Mouse (Mus musculus): ENCODE measurements at regions not wholly inside any gene's neighbourhood (a gene's known extent, or its start where the extent isn't known, plus 50 kb on each side); places are given as distances from the start of the nearest gene placed in this dataset.

DNA sequence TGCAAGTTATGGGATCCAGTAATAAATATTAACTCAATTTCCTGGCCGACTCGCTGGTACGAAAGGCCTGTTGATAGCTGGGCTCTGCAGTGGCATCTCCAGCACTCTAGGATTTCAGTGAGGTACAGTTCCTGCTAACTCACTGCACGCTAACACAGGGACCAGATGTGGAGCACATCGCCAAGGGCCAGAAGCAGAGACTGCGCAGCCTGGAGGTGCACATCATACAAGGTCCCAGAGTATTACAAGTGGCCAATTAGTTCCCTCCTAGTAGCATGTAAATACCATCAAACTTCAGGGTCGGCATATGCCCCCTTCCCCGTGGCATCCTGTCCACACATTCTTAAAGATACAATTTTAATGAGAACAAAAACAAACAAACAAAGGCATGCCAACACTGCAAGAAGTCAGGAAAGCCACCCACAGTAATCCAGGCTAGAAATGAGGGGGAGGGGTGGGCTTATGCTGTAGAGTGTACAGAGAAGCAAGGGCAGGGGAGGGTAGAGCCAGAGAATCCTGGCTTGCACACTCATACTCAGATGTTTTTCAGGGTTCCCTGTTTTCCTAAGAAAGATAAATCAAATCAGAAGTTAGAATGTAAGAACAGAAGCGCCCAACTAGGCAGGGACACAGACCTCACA is 419.9 kb upstream of the Mctp2 start:
- DNase-seq (ENCODE audit: extremely low read depth, low read depth, low spot score) = no peak

DNA sequence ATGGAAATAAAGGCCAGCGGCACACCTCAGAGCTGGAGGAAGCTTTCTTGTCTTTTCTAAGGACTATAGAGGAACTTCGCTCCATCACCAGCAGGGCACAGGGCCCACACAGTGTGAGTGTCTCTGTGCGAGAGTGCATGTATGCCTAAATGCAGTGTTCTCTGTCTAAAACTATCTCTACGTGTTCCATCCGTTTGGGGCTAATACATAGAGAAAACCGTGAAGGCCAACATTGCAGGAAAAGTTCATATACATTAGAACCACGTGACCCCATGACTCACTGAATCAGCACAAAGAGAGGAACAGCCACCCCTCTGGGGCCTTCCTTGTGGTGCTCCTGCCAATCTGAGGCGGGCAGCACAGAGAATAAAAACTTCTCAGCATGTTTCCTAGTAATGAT is 431.4 kb upstream of the Mctp2 start:
- DNase-seq (ENCODE audit: extremely low read depth, low read depth, low spot score) = no peak

DNA sequence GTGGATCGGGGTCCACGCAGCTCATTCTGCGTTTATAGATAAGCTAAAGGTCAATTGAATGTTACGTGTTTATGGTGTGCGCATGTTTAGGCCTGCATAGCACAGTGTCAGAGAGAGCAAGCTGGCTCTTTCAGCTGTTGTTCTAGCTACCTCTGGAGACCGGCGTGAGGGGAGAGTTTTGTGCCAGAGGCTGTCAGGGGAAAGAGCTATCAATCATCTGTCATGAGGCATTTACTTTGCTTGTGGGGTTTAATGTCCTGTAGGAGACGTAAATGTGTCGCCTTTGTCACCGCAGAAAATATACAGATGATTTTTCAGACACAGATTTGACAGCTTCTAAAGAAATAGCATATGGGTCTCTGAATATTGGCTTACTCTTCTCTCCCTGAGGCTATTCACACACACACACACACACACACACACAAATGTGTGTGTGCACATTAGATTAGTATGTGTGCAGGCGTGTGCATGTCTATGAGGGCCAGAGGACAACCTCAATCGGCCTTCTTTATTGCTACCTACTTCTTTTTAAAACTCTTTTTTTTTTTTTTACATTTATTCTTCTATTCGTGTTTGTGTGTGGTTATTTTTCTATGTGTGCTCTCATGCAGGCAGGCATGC is 432.0 kb upstream of the Mctp2 start:
- DNase-seq (ENCODE audit: extremely low read depth, low read depth, low spot score) = no peak

DNA sequence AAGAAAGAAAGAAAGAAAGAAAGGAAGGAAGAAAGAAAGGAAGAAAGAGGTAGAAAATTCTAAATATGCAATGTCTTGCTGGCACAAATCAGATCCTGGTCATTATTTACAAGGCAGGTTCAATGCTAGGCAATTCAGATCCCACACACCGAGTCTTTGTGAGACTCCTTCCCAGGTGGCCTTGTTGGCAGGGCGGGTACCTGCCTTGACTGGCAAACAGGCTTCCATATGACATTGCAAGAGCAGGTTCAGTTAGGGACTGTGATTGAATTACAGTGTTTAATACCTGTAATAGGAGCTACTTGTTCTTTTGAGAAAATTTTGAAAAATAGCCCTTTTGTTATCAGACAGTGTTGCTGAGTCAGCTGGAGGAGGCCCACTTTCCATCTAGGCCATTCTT is 436.0 kb upstream of the Mctp2 start:
- no peak for DNase-seq (ENCODE audit: extremely low read depth, low read depth, low spot score)

DNA sequence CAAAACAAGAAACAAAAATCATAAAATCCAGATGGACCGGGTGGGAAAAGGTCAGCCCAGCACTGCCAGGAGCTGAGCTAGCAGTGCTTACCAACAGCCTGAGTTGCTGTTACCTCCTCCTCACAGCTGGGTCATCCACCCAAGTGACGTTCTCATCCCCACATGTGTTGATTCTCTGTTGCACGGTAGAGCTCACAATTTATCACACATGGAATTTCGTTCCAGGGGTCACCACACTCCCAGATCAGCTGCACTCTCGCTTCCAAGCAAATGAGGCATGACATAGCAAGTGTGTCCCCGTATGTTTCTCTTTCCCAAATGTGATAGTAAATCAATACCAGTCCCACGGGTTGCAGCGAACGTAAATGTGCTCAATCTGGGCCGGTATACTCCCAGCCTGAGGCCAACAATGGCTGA is 445.1 kb upstream of the Mctp2 start:
- DNase-seq (ENCODE audit: extremely low read depth, low read depth, low spot score) = no peak

DNA sequence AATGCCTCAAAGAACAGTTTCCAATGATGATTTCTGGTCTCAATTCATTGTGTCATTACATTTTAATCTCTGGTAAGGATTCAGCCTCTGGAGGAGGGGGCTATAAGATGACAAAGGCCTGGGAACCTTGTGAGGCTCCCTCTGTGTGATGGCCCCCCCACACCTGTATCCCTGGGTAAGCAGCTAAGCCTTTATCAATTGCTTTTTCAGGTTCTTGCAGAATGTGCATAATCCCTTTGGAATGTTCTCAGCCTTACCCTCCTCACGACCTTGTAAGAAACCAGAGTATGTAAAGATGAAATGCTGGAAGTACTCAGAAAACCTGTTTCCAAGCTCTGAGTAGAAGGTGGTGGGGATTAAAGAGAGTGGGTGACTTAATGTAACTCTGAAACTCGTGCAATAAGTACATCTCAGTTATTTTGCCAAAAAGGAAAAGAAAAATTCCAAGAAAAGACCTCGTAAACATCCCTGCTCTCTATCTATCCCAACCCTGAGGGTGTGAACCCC is 446.7 kb upstream of the Mctp2 start:
- DNase-seq (ENCODE audit: extremely low read depth, low read depth, low spot score) = no peak

DNA sequence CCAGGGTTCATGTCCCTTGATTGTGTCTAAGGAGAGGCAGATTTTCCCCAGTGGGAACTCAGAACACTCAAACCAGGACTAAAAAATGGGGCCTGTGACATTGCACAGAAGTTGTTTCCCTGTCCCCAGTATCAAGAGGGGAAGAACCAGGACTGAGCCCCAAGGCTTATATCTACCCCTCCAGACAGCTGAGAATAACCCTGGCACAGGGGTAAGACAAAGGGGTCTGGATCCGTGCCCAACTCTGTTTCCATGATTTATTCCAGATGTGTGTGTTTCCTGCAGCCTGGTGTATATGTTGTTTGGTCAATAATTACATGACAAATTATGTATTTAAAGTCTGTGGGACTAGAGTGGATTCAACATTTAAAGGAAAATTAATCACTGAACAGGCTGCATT is 456.3 kb upstream of the Mctp2 start:
- no peak for DNase-seq (ENCODE audit: extremely low read depth, low read depth, low spot score)

DNA sequence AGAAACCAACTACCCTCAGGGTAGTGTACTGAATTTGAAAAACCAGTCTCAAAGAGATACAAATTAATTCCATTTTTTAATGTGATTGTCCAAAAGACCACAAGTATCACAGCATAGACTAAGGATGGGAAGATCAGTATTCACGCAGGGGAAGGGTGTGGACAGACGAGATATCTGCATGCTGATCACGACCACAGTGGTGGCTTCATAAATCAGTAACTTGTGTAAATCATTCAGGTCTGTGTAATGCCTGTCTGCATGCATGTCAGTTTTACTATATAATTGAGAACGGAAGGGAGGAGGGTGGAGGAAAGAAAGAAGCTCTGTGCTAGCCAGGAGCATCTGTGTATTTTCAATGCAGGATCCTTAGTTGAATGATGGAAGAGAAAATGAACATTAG is 462.3 kb upstream of the Mctp2 start:
- DNase-seq (ENCODE audit: extremely low read depth, low read depth, low spot score) = no peak

DNA sequence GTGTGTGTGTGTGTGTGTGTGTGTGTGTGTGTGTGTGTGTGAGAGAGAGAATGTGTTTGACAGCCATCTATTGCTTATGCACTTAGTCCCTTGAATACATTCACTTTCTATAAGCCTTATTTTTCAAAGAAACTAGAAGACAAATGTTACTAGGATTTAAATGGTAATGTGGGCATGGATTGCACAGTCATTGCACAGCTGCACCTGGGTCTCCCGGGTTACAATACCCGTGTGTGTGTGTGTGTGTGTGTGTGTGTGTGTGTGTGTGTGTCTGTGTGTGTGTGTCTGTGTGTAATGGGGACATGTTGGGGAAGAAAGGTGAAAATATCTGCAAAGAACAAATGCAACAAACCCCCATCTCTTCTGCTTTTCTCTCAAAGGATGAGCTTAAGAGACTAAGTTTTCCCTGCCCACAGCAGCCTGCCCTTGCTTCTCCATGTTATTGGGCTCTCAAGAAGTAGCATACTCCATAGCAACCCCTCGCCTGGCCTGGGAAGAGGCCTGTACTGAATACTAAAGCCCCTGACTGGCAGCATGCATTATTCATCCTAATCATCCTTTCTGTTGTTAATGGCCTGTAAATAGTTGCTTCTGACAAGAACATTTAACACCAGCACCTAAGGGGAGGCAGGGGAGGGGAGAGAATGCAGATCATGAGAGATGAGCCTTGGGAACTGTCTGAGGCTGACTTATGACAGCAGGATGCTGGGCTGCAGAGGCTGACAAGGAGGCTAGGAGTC is 467.8 kb upstream of the Mctp2 start:
- DNase-seq (ENCODE audit: extremely low read depth, low read depth, low spot score) = no peak

DNA sequence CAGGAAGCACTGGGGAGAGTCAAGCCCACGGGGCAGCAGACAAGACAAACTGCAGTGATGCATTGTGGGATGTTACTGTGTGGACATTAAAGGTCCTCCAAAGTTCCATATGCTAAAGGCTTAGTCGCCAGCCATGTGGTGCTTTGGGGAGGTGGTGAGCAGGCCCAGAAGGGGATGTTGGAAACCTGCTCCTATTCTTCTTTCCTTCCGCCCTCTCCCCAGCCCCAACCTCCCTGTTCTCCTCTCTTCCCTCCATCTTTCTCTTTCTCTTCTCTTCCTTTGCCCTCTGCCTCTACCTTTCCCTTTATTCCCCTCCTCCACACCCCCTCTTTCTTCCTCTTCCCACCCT is 468.3 kb upstream of the Mctp2 start:
- no peak for DNase-seq (ENCODE audit: extremely low read depth, low read depth, low spot score)

DNA sequence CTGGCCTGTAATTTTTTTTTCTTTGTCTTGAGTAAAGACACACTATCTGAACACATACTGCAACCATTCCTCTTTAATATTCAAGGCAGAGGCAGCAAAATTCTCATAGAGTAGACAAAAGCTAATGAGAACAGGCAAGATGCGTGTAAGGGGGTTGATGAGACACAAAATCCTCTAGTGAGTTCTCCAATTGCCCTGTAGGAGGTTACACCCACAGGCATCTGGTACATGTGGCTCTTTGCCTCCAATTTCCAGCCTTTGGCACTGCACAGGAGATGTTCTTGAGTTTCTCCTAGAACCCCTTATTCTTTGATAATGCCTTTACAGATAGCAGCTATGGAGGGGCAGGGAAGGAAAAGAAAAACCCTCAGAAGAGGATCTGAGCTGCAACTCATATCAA is 480.9 kb upstream of the Mctp2 start:
- DNase-seq (ENCODE audit: extremely low read depth, low read depth, low spot score) = no peak

DNA sequence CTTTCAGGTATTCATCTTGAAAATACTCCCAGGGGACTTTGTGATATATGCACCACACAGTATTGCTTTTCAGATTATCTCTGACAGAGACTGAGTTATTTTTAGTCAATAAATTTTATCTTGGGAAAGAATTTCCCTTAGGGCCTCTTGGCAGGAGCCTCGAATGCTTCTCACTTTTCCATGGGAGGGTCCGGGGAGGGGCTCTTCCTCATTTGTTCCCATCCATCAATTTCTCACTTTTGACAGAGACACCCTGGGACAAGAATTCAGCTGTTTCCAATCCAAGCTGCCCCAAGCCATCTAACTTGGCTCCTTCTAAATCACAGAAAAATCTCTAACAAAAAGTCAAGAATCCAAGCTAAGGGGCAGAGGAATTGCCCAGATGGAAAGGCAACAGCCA is 481.9 kb upstream of the Mctp2 start:
- no peak for DNase-seq (ENCODE audit: extremely low read depth, low read depth, low spot score)

DNA sequence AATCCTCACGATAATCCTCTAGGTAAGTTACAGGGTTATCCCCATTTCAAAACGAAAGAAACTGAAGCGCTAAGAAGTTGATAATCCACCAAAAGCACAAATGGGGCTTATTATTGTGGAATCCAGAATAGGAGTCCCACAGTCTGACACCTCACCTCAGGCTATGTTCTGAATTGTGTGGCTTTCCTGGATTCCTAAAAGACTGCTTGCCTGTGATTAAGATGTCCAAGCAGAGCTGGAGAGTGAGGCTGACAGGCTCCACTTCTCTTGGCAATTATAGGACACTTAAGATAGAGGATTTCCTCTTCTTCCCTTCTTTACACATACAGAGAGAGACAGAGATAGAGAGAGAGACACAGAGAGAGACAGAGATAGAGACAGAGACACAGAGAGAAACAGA is 515.7 kb upstream of the Mctp2 start:
- DNase-seq (ENCODE audit: extremely low read depth, low read depth, low spot score) = no peak

DNA sequence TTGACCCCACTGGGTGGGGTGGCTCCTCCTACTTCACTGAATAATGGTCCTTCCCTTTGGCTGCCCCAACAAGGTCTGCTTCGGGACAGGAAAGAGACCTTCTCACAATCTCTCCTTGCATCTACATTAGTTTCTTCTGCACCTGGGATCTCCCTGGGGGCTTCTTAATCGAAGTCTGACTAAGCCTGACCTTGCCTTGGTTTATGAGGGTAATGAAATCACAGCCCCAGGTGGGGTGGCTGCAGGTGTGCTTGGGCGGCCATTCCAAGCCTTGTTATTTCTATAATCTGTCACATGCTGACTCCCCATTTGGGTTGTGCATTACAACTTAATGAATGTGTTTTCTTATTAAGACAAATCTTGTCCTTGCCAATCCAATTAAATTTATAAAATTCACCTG is 520.2 kb upstream of the Mctp2 start:
- DNase-seq (ENCODE audit: extremely low read depth, low read depth, low spot score) = no peak

DNA sequence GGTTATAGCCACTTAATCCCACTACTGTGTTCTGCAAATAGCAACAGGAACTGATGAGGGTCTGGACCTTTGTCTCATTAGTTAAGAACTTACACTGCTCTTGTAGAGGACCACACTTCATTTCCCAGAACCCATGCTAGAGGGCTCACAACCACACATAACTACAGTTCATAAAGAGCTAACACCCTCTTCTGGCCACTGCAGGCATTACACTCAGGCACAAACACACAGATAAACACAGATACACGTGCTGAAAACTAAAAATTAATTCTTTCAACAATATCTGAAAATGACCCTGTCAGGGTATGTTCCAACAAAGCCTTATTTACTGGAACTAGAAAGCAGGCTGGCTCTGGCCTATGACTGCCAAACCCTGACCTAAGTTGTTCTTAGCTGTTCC is 529.0 kb upstream of the Mctp2 start:
- no peak for DNase-seq (ENCODE audit: extremely low read depth, low read depth, low spot score)

DNA sequence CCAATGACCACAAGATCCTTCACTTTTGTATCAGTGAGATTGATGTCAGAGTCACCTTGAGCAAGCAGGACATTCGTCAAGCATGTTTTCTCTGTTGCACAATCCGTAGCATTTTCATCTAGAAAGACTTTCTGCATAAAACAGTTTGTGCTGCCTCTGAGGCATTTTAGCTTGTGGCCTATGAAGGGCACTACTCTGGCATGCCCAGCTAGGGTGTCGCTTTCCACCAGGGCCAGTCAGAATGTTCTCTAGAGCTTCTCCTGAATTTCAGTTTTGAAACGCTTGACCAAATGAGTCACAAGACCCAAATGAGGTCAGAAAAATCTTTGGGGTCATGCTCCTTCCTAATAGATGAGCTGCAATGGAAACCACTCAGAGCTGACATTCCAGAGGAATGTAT is 529.6 kb upstream of the Mctp2 start:
- no peak for DNase-seq (ENCODE audit: extremely low read depth, low read depth, low spot score)

DNA sequence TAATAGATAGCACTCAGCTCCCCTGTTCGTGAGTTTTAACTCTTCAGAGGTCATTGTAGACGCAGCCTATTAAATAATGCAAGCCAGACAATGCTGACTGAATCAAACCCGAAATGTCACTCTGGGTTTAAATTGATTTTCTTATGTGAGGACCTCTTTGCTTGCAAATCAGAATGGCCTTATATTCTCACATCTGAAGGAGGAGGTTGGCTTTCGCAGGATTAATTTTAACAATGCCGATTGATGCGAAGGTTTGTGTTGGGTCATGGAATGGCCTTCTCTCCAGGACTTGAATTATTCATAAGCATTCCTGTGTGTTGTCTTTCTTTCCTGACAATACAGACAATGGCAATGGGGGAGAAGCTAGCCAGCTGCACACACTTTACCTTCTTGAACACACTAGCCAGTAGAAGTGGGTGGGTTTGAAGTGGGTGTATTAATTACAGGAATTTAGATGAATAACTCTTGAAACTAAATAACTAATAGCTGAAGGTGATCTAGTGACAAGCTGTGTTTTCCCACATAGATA is 530.1 kb upstream of the Mctp2 start:
- no peak for DNase-seq (ENCODE audit: extremely low read depth, low read depth, low spot score)

DNA sequence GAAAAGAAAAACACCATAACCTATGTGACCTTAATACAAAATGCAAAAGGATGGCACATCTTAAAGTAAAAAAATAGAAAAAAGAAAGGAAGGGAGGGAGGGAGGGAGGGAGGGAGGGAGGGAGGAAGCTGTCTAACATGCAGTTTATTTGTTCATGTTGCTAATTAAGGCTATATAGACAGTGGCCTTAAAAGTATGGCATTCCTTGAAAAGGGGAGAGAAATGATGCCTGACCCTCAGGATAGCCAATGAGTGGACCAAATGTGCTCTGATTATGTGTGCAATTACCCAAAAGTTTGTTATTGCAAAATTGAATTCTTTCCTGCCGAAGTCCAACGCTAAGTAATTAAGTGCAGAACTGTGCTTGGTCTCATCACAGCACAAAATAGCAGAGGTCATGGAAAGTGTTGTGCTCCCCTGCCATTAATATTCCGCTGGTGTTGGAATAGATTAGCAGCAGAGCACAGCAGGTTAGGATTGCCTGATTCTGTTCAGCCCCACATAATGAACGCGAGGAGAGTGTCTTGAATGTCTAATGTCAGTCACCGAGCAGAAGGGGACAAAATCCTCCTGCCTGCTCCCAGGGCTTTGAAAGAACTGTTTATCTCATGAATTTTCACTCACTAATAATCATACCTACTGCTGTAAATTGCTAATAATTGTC is 531.7 kb upstream of the Mctp2 start:
- no peak for DNase-seq (ENCODE audit: extremely low read depth, low read depth, low spot score)

DNA sequence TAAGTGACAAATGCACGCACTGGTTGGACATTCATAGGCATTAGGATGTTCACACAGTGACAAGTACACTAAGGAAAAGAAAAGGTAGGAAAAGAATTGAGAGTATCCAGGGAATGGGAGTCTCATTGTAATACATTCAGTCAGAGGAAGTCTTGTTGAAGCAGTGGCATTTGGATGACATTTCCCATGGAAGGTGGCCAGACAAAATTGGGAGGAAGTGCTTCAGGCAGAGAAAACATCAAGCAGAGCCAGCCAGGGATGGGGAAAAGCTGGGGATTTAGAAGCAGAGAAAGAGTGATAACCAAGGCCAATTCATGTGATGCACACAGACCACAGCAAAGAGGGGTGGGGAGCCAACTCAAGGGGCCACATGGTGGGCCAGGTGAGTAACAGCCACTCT is 524.0 kb upstream of the Rgma start:
- DNase-seq (ENCODE audit: extremely low read depth, low read depth, low spot score) = no peak

DNA sequence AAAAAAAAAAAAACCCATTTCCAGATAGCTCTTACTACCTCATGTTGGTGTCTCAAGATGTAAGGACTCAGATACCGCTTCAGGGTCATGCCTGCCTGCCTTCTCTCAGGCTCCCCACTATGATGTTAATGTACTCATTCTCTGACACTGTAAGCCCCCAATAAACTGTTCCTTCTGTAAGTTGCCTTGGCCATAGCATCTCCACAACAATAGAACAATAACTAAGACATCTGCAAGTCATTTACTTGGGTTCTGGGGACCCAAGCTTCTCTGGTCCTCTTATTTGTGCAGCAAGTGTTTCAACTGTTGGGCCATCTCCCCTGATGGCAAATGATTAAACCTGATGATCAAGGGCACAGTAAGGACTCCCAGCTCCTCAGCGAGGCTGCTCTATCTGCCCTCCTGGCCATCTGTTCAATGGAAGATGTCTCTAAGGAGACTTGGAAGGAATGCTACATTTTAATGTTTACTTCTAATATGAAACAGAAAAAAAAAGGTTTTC is 520.8 kb upstream of the Rgma start:
- DNase-seq (ENCODE audit: extremely low read depth, low read depth, low spot score) = no peak

DNA sequence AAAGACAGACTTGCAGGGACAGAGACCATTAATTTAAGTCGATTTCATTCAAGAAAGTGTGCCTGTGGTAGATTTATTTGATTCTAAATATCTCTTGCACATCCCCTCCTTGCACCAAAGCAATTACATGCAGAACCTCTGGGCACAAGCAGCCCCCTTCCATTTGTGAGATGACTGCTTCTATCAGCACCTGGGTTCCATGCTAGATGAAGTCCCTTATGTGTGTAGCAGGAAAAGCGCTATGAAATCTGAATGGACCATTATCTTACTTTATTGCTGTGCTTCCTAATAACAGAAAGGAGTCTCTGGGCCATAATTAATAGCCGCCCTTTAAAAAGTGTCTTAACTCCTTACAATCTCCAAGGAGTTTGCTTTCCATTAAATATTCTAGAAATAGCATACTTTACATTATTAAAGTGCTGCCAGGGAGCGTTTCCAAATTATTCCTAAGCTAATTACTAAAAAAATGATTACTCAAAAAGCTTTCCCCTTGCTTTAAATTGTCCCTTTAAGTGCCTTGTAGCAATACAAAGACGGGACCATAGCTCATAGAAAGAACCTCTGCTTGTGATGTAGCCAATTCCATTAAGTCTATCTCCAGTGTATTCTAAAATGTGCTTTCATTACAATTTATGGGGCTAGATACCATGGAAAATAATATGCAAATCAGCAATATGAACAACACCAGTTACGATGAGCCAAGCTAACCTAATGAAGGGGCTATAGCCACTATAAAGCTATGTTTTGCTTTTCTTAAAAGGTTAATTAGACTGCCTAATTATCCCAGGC is 508.1 kb upstream of the Rgma start:
- no peak for DNase-seq (ENCODE audit: extremely low read depth, low read depth, low spot score)

Data from fat pad, adult 2 months (tissue).